Mouse (Mus musculus) intestine, postnatal 0 days (tissue): Measurements from ENCODE around the gene Gm45837. TPM values are rescaled to one million over a fixed set of nuclear protein-coding genes. Genes with fewer than 3 reads are reported as not detected.

Experiments
- ATAC-seq: fragments of 200-750 bp; cut with Nextera tagmentation; 2 replicates; pipeline ENCODE4 v1.8.0; 2017; ENCODE audit warnings: mild to moderate bottlenecking, moderate TSS enrichment, moderate library complexity
- H3K27ac ChIP-seq: fragments of 300-500 bp; sonication (generic); 2 replicates; pipeline ENCODE4 v1.5.1; 2014; ENCODE audit warnings: mild to moderate bottlenecking, low read depth, low read length, moderate library complexity
- H3K27me3 ChIP-seq: fragments of 300-500 bp; sonication (generic); replicated peaks from 2 replicates; pipeline ENCODE4 v1.6.1; 2014; ENCODE audit warnings: low read length, mixed read lengths; ENCODE audit not compliant: control insufficient read depth, insufficient read depth
- H3K36me3 ChIP-seq: fragments of 300-500 bp; sonication (generic); 2 replicates; pipeline ENCODE4 v1.6.1; 2014; ENCODE audit warnings: mild to moderate bottlenecking, moderate library complexity; ENCODE audit not compliant: control insufficient read depth, insufficient read depth
- H3K4me1 ChIP-seq: fragments of 300-500 bp; sonication (generic); replicated peaks from 2 replicates; pipeline ENCODE4 v1.6.1; 2014; ENCODE audit warnings: antibody characterized with exemption, low read length, mixed read lengths; ENCODE audit not compliant: control insufficient read depth, insufficient read depth
- H3K4me2 ChIP-seq: fragments of 300-500 bp; sonication (generic); replicated peaks from 2 replicates; pipeline ENCODE4 v1.6.1; 2014; ENCODE audit warnings: low read depth, mild to moderate bottlenecking, moderate library complexity
- H3K4me3 ChIP-seq: fragments of 300-500 bp; sonication (generic); 2 replicates; pipeline ENCODE4 v1.5.1; 2014; ENCODE audit warnings: low read depth, low read length
- H3K9ac ChIP-seq: fragments of 300-500 bp; sonication (generic); 2 replicates; pipeline ENCODE4 v1.6.1; 2014; ENCODE audit warnings: mild to moderate bottlenecking, low read depth, low read length
- H3K9me3 ChIP-seq: fragments of 300-500 bp; sonication (generic); 2 replicates; pipeline ENCODE4 v1.6.1; 2016; ENCODE audit warnings: mixed run types; ENCODE audit not compliant: control insufficient read depth
- CTCF ChIP-seq: sonication (generic); IDR thresholded peaks from 2 replicates; pipeline ENCODE4 v1.5.1; 2016; ENCODE audit warnings: low read depth, mild to moderate bottlenecking, control low read depth, antibody characterized with exemption, moderate library complexity
- WGBS: fragments of 180-500 bp; shearing (Covaris S2); extraction: QIAGEN DNeasy Blood & Tissue Kit; methylation state at CpG from one replicate; pipeline ENCODE4 v1.1.7; 2014; 5-methylcytosine and 5-hydroxymethylcytosine counted together
- polyA plus RNA-seq: library from polyadenylated mRNA; unstranded; fragments of >200 nt; fragmentation: Nextera tagmentation; extraction: Ambion mirVana; gene quantifications from 2 replicates; pipeline ENCODE4 v1.2.1, GENCODE M21; 2015

Gene Gm45837
- polyA plus RNA-seq, 1 experiment from 2014 or later, result not detected

- ATAC-seq, result no peak
- H3K36me3 ChIP-seq, result no peaks in the 10 kb centered on the region
- H3K9me3 ChIP-seq, result no peaks in the 10 kb centered on the region
Observed at GRCm38 (mm10) chr7:101443093-101443492, 32.4 kb downstream of the Gm45837 start.

GRCm38 (mm10) chr7:101444211-101444610, 33.5 kb downstream of the Gm45837 start:
- ATAC-seq, result no peak
- H3K4me2 ChIP-seq, result no peak overlapping the region
- WGBS, result 83% methylated on average over 4 of the region's 4 CpGs

More at GRCm38 (mm10) chr7:101443093-101443492, 32.4 kb downstream of the Gm45837 start:
- no peak for TF ChIP-seq CTCF
- Histone ChIP-seq H3K9ac (no peak overlapping the region), H3K4me1 (no peaks in the 10 kb centered on the region), H3K4me2 (no peak overlapping the region), H3K27ac (no peak overlapping the region), H3K4me3 (no peak overlapping the region), H3K27me3 (0 out of 2 replicates have a peak, but pooled peaks cover 5% of the 10 kb centered on the region)
- WGBS, result 56% methylated on average over 10 of the region's 10 CpGs

GRCm38 (mm10) chr7:101449855-101450254, 39.2 kb downstream of the Gm45837 start:
- Histone ChIP-seq H3K4me2 (no peak overlapping the region), H3K4me1 (no peaks in the 10 kb centered on the region), H3K27ac (no peak overlapping the region), H3K9ac (no peak overlapping the region), H3K36me3 (no peaks in the 10 kb centered on the region), H3K9me3 (no peaks in the 10 kb centered on the region), H3K27me3 (peaks cover 10% of the 10 kb centered on the region; the same call in 1 of the 2 replicates), H3K4me3 (no peak overlapping the region)
- ATAC-seq, result no peak
- WGBS, result 38% methylated on average over 3 of the region's 3 CpGs
- TF ChIP-seq CTCF, result no peak

More at GRCm38 (mm10) chr7:101444211-101444610, 33.5 kb downstream of the Gm45837 start:
- Histone ChIP-seq H3K4me3 (no peak overlapping the region), H3K27ac (no peak overlapping the region), H3K36me3 (no peaks in the 10 kb centered on the region), H3K27me3 (0 out of 2 replicates have a peak, but pooled peaks cover 2% of the 10 kb centered on the region), H3K9ac (no peak overlapping the region), H3K4me1 (no peaks in the 10 kb centered on the region), H3K9me3 (no peaks in the 10 kb centered on the region)
- no peak for TF ChIP-seq CTCF

GRCm38 (mm10) chr7:101450422-101451401, 40.0 kb downstream of the Gm45837 start:
- Histone ChIP-seq H3K27me3 (peaks cover 10% of the 10 kb centered on the region; the same call in 1 of the 2 replicates), H3K9me3 (no peaks in the 10 kb centered on the region), H3K36me3 (no peaks in the 10 kb centered on the region), H3K27ac (no peak overlapping the region), H3K4me2 (peak overlapping the region; percentile 82), H3K9ac (peak overlapping the region; percentile 31; the same call in 1 of the 2 replicates), H3K4me1 (no peaks in the 10 kb centered on the region), H3K4me3 (peak overlapping the region; percentile 46)
- under 1% methylated on average over 61 of the region's 68 CpGs for WGBS
- peak; percentile 65 for ATAC-seq
- peak; percentile 99 for TF ChIP-seq CTCF

- no peak for ATAC-seq
- TF ChIP-seq CTCF, result no peak
- H3K27ac ChIP-seq, result no peak overlapping the region
- H3K4me3 ChIP-seq, result peak overlapping the region; percentile 46
- peaks cover 10% of the 10 kb centered on the region; the same call in 1 of the 2 replicates for H3K27me3 ChIP-seq
- no peaks in the 10 kb centered on the region for H3K9me3 ChIP-seq
- no peak overlapping the region for H3K9ac ChIP-seq
- H3K4me2 ChIP-seq, result peak overlapping the region; percentile 82
- no peaks in the 10 kb centered on the region for H3K4me1 ChIP-seq
- WGBS, result 79% methylated on average over 3 of the region's 3 CpGs
- no peaks in the 10 kb centered on the region for H3K36me3 ChIP-seq
Observed at GRCm38 (mm10) chr7:101452669-101453068, 42.0 kb downstream of the Gm45837 start.

- Histone ChIP-seq H3K9ac (no peak overlapping the region), H3K4me3 (0 out of 2 replicates have a peak overlapping the region, but pooled peaks have one; percentile 46), H3K4me2 (peak overlapping the region; percentile 82), H3K36me3 (no peaks in the 10 kb centered on the region), H3K9me3 (no peaks in the 10 kb centered on the region), H3K4me1 (no peaks in the 10 kb centered on the region), H3K27ac (no peak overlapping the region), H3K27me3 (peaks cover 10% of the 10 kb centered on the region; the same call in 1 of the 2 replicates)
- no peak for ATAC-seq
- no peak for TF ChIP-seq CTCF
- WGBS, result 78% methylated on average over 3 of the region's 3 CpGs
Observed at GRCm38 (mm10) chr7:101453296-101453695, 42.6 kb downstream of the Gm45837 start.
